Mouse (Mus musculus) MEL (cell line): ENCODE results near the gene Rnf26. TPM values are rescaled to one million over a fixed set of nuclear protein-coding genes. Genes with fewer than 3 reads are reported as not detected.

ENCODE experiments used
- DNase-seq: peaks from one replicate; pipeline ENCODE4 v3.0.0; 2011; ENCODE audit warnings: low read depth, low spot score
- H3K27ac ChIP-seq: 2 replicates; pipeline ENCODE4 v1.5.1; 2012; ENCODE audit warnings: low read depth, mild to moderate bottlenecking, control low read depth, low read length, moderate library complexity; ENCODE audit not compliant: control insufficient read depth
- H3K27me3 ChIP-seq, 2 experiments: fragments of 150-350 bp in 1 of 2; sonication (generic) in 1 of 2; 2 replicates each; pipeline ENCODE4 v1.6.1; 2012; ENCODE audit warnings: low read length in 2 of 2, mild to moderate bottlenecking in 2 of 2, improper control_type of control experiment in 1 of 2, moderate library complexity in 1 of 2; ENCODE audit not compliant: insufficient read depth in 2 of 2, control insufficient read depth in 1 of 2
- H3K36me3 ChIP-seq, 2 experiments: 2 replicates each; pipeline ENCODE4 v1.6.1; 2012 to 2014; ENCODE audit warnings: low read length in 2 of 2, improper control_type of control experiment in 1 of 2, inconsistent platforms in 1 of 2, mild to moderate bottlenecking in 1 of 2; ENCODE audit not compliant: insufficient read depth in 2 of 2, control insufficient read depth in 1 of 2
- H3K4me1 ChIP-seq, 2 experiments: fragments of 150-350 bp in 1 of 2; sonication (generic) in 1 of 2; 2 replicates each; pipeline ENCODE4 v1.6.1; 2012; ENCODE audit warnings: low read length in 2 of 2, improper control_type of control experiment in 1 of 2, mild to moderate bottlenecking in 1 of 2; ENCODE audit not compliant: insufficient read depth in 2 of 2, control insufficient read depth in 1 of 2
- H3K4me3 ChIP-seq, 2 experiments: fragments of 150-350 bp in 1 of 2; sonication (generic) in 1 of 2; 2 replicates each; pipeline ENCODE4 v1.5.1; 2012; ENCODE audit warnings: low read depth in 2 of 2, low read length in 2 of 2, mild to moderate bottlenecking in 2 of 2, moderate library complexity in 2 of 2, control low read depth in 1 of 2, improper control_type of control experiment in 1 of 2; ENCODE audit not compliant: control insufficient read depth in 1 of 2, insufficient read depth in 1 of 2
- H3K79me2 ChIP-seq: 2 replicates; pipeline ENCODE4 v1.6.1; 2012; ENCODE audit warnings: mild to moderate bottlenecking, low read length, moderate library complexity; ENCODE audit not compliant: control insufficient read depth, poor library complexity, insufficient read depth
- H3K9ac ChIP-seq: 2 replicates; pipeline ENCODE4 v1.6.1; 2012; ENCODE audit warnings: low read depth, mild to moderate bottlenecking, control low read depth, low read length, moderate library complexity; ENCODE audit not compliant: control insufficient read depth, poor library complexity, severe bottlenecking
- H3K9me3 ChIP-seq: fragments of 150-350 bp; sonication (generic); replicated peaks from 2 replicates; pipeline ENCODE4 v1.6.1; 2012; ENCODE audit warnings: mild to moderate bottlenecking, low read length, improper control_type of control experiment, moderate library complexity; ENCODE audit not compliant: insufficient read depth
- BHLHE40 ChIP-seq: IDR thresholded peaks from 2 replicates; pipeline ENCODE4 v1.6.1; 2012; ENCODE audit warnings: low read depth, mild to moderate bottlenecking, inconsistent platforms, low read length, improper control_type of control experiment, borderline replicate concordance
- CHD1 ChIP-seq: IDR thresholded peaks from 2 replicates; pipeline ENCODE4 v1.6.1; 2012; ENCODE audit warnings: low read depth, mild to moderate bottlenecking, inconsistent platforms, low read length, improper control_type of control experiment
- CTCF ChIP-seq, 3 experiments: IDR thresholded peaks in 2 of 3; conservative IDR thresholded peaks in 1 of 3; 2 replicates each; pipeline ENCODE4 v1.5.1; 2011 to 2012; ENCODE audit warnings: low read length in 3 of 3, low read depth in 2 of 3, mild to moderate bottlenecking in 2 of 3, improper control_type of control experiment in 1 of 3, inconsistent platforms in 1 of 3, mixed read lengths in 1 of 3, moderate library complexity in 1 of 3; ENCODE audit not compliant: control insufficient read depth in 1 of 3, insufficient read depth in 1 of 3, poor library complexity in 1 of 3, severe bottlenecking in 1 of 3
- E2F4 ChIP-seq: IDR thresholded peaks from 2 replicates; pipeline ENCODE4 v1.6.1; 2011; ENCODE audit warnings: low read depth, low read length, improper control_type of control experiment, borderline replicate concordance
- ELF1 ChIP-seq: IDR thresholded peaks from 2 replicates; pipeline ENCODE4 v1.6.1; 2014; ENCODE audit warnings: low read depth, mild to moderate bottlenecking, inconsistent platforms, low read length, improper control_type of control experiment, moderate library complexity
- EP300 ChIP-seq, 2 experiments: IDR thresholded peaks; 2 replicates each; pipeline ENCODE4 v1.6.1; 2011; ENCODE audit warnings: improper control_type of control experiment in 2 of 2, low read length in 2 of 2, low read depth in 1 of 2, mild to moderate bottlenecking in 1 of 2
- ETS1 ChIP-seq: IDR thresholded peaks from 2 replicates; pipeline ENCODE4 v1.6.1; 2012; ENCODE audit warnings: low read depth, mild to moderate bottlenecking, inconsistent platforms, low read length, improper control_type of control experiment, moderate library complexity
- HCFC1 ChIP-seq: IDR thresholded peaks from 2 replicates; pipeline ENCODE4 v1.6.1; 2012; ENCODE audit warnings: low read depth, mild to moderate bottlenecking, inconsistent platforms, low read length, improper control_type of control experiment, moderate library complexity
- KAT2A ChIP-seq: conservative IDR thresholded peaks from 2 replicates; pipeline ENCODE4 v1.6.1; 2012; ENCODE audit warnings: low read depth, low read length, improper control_type of control experiment, inconsistent platforms
- MAFK ChIP-seq: IDR thresholded peaks from 2 replicates; pipeline ENCODE4 v1.6.1; 2011; ENCODE audit warnings: low read depth, mild to moderate bottlenecking, low read length, improper control_type of control experiment, borderline replicate concordance
- MAZ ChIP-seq: IDR thresholded peaks from 2 replicates; pipeline ENCODE4 v1.6.1; 2012; ENCODE audit warnings: low read depth, mild to moderate bottlenecking, inconsistent platforms, low read length, improper control_type of control experiment
- MEF2A ChIP-seq: IDR thresholded peaks from 2 replicates; pipeline ENCODE4 v1.6.1; 2014; ENCODE audit warnings: low read depth, mild to moderate bottlenecking, inconsistent platforms, low read length, improper control_type of control experiment; ENCODE audit not compliant: poor library complexity, insufficient replicate concordance, severe bottlenecking; ENCODE audit errors: extremely low read depth
- MYB ChIP-seq: IDR thresholded peaks from 2 replicates; pipeline ENCODE4 v1.6.1; 2011; ENCODE audit warnings: mild to moderate bottlenecking, low read depth, low read length, improper control_type of control experiment
- MYC ChIP-seq: IDR thresholded peaks from 2 replicates; pipeline ENCODE4 v1.6.1; 2011; ENCODE audit warnings: low read depth, mild to moderate bottlenecking, low read length, improper control_type of control experiment, moderate library complexity
- NRF1 ChIP-seq: IDR thresholded peaks from 2 replicates; pipeline ENCODE4 v1.6.1; 2014; ENCODE audit warnings: low read depth, mild to moderate bottlenecking, inconsistent platforms, low read length, improper control_type of control experiment, moderate library complexity; ENCODE audit not compliant: poor library complexity, insufficient read depth, severe bottlenecking
- POLR2A ChIP-seq, 2 experiments: IDR thresholded peaks; 2 replicates each; pipeline ENCODE4 v1.6.1; 2011 to 2012; ENCODE audit warnings: low read length in 2 of 2, mild to moderate bottlenecking in 2 of 2, control low read depth in 1 of 2, improper control_type of control experiment in 1 of 2, low read depth in 1 of 2, moderate library complexity in 1 of 2; ENCODE audit not compliant: control insufficient read depth in 1 of 2, insufficient read depth in 1 of 2, poor library complexity in 1 of 2
- POLR2AphosphoS2 ChIP-seq: IDR thresholded peaks from 2 replicates; pipeline ENCODE4 v1.6.1; 2011; ENCODE audit warnings: low read length, improper control_type of control experiment
- POLR2AphosphoS5 ChIP-seq: IDR thresholded peaks from 2 replicates; pipeline ENCODE4 v1.6.1; 2012; ENCODE audit warnings: low read depth, borderline replicate concordance, mild to moderate bottlenecking, inconsistent platforms, low read length, moderate library complexity, mixed read lengths
- RAD21 ChIP-seq: IDR thresholded peaks from 2 replicates; pipeline ENCODE4 v1.6.1; 2011; ENCODE audit warnings: mild to moderate bottlenecking, low read depth, low read length, improper control_type of control experiment
- RCOR1 ChIP-seq: IDR thresholded peaks from 2 replicates; pipeline ENCODE4 v1.6.1; 2012; ENCODE audit warnings: low read depth, mild to moderate bottlenecking, inconsistent platforms, low read length, improper control_type of control experiment
- SMC3 ChIP-seq: IDR thresholded peaks from 2 replicates; pipeline ENCODE4 v1.6.1; 2011; ENCODE audit warnings: low read depth, low read length, improper control_type of control experiment
- TAL1 ChIP-seq: IDR thresholded peaks from 2 replicates; pipeline ENCODE4 v1.6.1; 2012; ENCODE audit warnings: mild to moderate bottlenecking, inconsistent platforms, low read length, moderate library complexity, mixed read lengths
- TCF12 ChIP-seq: IDR thresholded peaks from 2 replicates; pipeline ENCODE4 v1.6.1; 2014; ENCODE audit warnings: low read depth, mild to moderate bottlenecking, inconsistent platforms, low read length, improper control_type of control experiment, moderate library complexity
- UBTF ChIP-seq: IDR thresholded peaks from 2 replicates; pipeline ENCODE4 v1.6.1; 2012; ENCODE audit warnings: low read depth, mild to moderate bottlenecking, inconsistent platforms, low read length, improper control_type of control experiment, moderate library complexity, borderline replicate concordance; ENCODE audit not compliant: insufficient read depth
- USF2 ChIP-seq, 2 experiments: IDR thresholded peaks; 2 replicates each; pipeline ENCODE4 v1.6.1; 2011 to 2012; ENCODE audit warnings: improper control_type of control experiment in 2 of 2, low read length in 2 of 2, borderline replicate concordance in 1 of 2, inconsistent platforms in 1 of 2, low read depth in 1 of 2, mild to moderate bottlenecking in 1 of 2; ENCODE audit not compliant: insufficient read depth in 1 of 2
- ZC3H11A ChIP-seq: IDR thresholded peaks from 2 replicates; pipeline ENCODE4 v1.6.1; 2012; ENCODE audit warnings: low read depth, mild to moderate bottlenecking, inconsistent platforms, low read length, improper control_type of control experiment
- ZKSCAN1 ChIP-seq: IDR thresholded peaks from 2 replicates; pipeline ENCODE4 v1.6.1; 2012; ENCODE audit warnings: low read depth, mild to moderate bottlenecking, inconsistent platforms, low read length, improper control_type of control experiment, moderate library complexity
- ZMIZ1 ChIP-seq: IDR thresholded peaks from 2 replicates; pipeline ENCODE4 v1.6.1; 2012; ENCODE audit warnings: low read depth, mild to moderate bottlenecking, inconsistent platforms, low read length, improper control_type of control experiment, moderate library complexity
- ZNF384 ChIP-seq: IDR thresholded peaks from 2 replicates; pipeline ENCODE4 v1.6.1; 2012; ENCODE audit warnings: low read depth, mild to moderate bottlenecking, inconsistent platforms, low read length, improper control_type of control experiment
- polyA plus RNA-seq, 2 experiments: library from polyadenylated mRNA; stranded (reverse) in 1 of 2; unstranded in 1 of 2; fragments of >175 nt in 1 of 2; fragments of >200 nt in 1 of 2; gene quantifications; 2 replicates each; pipeline versions ENCODE4 v1.2.1 to v1.2.4; 2012; ENCODE audit warnings: low replicate concordance in 2 of 2, low read depth in 1 of 2; ENCODE audit not compliant: insufficient read length in 2 of 2, insufficient read depth in 1 of 2, missing spikeins in 1 of 2
- total RNA-seq: library from RNA; depleted of rRNA; stranded (reverse); fragments of 300-350 nt; gene quantifications from 2 replicates; pipeline ENCODE4 v1.2.3, GENCODE M21; 2012

The Rnf26 gene
- total and polyA plus RNA-seq, 3 experiments: 14.0 to 55.1 TPM; not detected in 1

DNA sequence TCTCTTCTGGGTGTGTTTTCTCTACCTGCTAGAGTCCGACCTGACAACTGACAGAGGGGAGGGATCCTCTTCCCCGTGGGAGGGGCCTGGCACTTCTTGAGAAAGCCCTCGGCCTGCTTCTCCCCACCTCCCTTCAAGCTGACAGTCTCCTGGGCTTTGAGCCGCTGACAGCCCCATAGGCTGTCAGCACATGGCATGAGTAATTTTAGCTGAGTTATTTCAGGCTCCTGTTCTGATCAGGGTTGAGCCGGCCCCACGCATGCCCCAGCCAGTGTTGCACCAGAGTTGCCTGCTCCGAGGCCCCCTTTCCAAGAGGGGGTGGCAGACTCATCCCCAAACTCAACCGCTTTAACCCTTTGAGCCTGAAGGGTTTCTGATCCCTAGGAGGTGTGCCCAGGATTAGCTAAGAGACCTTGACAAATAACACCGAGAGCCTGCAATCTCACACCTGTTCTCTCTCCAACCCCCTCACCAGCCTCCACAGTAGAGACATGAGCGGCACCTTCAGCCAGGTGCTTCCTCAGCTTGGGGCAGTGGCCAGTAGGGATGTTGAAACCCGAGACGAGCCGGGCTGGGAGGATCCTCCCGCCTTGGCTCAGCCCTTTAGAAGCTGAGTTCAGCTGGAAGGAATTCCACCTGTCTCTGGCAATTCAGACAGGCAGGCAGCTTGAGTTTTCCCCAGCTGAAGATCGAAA is 25.4 kb downstream of the Rnf26 start:
- Histone ChIP-seq H3K36me3 (peaks cover 0 to 7% of the 10 kb centered on the region in 2 experiments; a peak in 2 of 4 replicates), H3K9me3 (no peaks in the 10 kb centered on the region), H3K4me3 (no peak overlapping the region), H3K79me2 (no peaks in the 10 kb centered on the region; the same call in 1 of the 2 replicates), H3K27ac (no peak overlapping the region), H3K4me1 (peaks cover 0 to 25% of the 10 kb centered on the region in 2 experiments; a peak in 3 of 4 replicates), H3K27me3 (no peaks in the 10 kb centered on the region), H3K9ac (no peak overlapping the region)
- TF ChIP-seq MYC (no peak), KAT2A (no peak), CHD1 (no peak), ZKSCAN1 (no peak), MAZ (no peak), CTCF (IDR thresholded peaks at IDR 0.05 in 2 of 3, conservative IDR thresholded peaks at IDR 0.05 in 1 of 3; ENCODE audit: control insufficient read depth in 1 of 3, insufficient read depth in 1 of 3, low read depth in 2 of 3, low read length in 3 of 3, poor library complexity in 1 of 3, severe bottlenecking in 1 of 3) (no peak), TCF12 (no peak), ZNF384 (no peak), MAFK (no peak), POLR2AphosphoS2 (no peak), POLR2AphosphoS5 (no peak), RCOR1 (no peak), E2F4 (no peak), NRF1 (no peak), ETS1 (no peak), HCFC1 (no peak)
- DNase-seq: no peak

- no peak overlapping the region for H3K27ac ChIP-seq
- H3K4me1 ChIP-seq: peaks cover 0 to 25% of the 10 kb centered on the region in 2 experiments; a peak in 3 of 4 replicates
- no peak overlapping the region for H3K9ac ChIP-seq
- no peaks in the 10 kb centered on the region; the same call in 1 of the 2 replicates for H3K79me2 ChIP-seq
- no peaks in the 10 kb centered on the region for H3K9me3 ChIP-seq
- TF ChIP-seq ZNF384: no peak
- TF ChIP-seq ZC3H11A: no peak
- no peak for TF ChIP-seq POLR2AphosphoS5
- TF ChIP-seq TAL1: no peak
- no peak for TF ChIP-seq MYC
- TF ChIP-seq POLR2A (IDR thresholded peaks at IDR 0.05; ENCODE audit: control insufficient read depth in 1 of 2, insufficient read depth in 1 of 2, low read depth in 1 of 2, low read length in 2 of 2, poor library complexity in 1 of 2): no peak
- TF ChIP-seq SMC3: no peak
- no peak for TF ChIP-seq BHLHE40
- TF ChIP-seq UBTF: no peak
- no peak for TF ChIP-seq MEF2A
- no peak for TF ChIP-seq RCOR1
- TF ChIP-seq ZMIZ1: no peak
- TF ChIP-seq HCFC1: no peak
- no peak for TF ChIP-seq RAD21
- no peak for TF ChIP-seq E2F4
- no peak for TF ChIP-seq MYB
- no peak for TF ChIP-seq USF2 (IDR thresholded peaks at IDR 0.05; ENCODE audit: borderline replicate concordance in 1 of 2, insufficient read depth in 1 of 2, low read depth in 1 of 2, low read length in 2 of 2)
- TF ChIP-seq ELF1: no peak
- TF ChIP-seq EP300 (IDR thresholded peaks at IDR 0.05; ENCODE audit: low read depth in 1 of 2, low read length in 2 of 2): no peak
- no peak for DNase-seq
- H3K27me3 ChIP-seq: no peaks in the 10 kb centered on the region
- no peak overlapping the region for H3K4me3 ChIP-seq
- peaks cover 0 to 7% of the 10 kb centered on the region in 2 experiments; a peak in 2 of 4 replicates for H3K36me3 ChIP-seq
These were observed 26.4 kb downstream of the Rnf26 start for GRCm38 (mm10) chr9:44086960-44087359.
